Mouse (Mus musculus) retina, embryonic 14.5 days (tissue): Measurements from ENCODE around the gene Ubl5.
"Not testable (repeated sequence)": the region's sequence is repeated elsewhere in the genome, so short reads cannot be mapped to it uniquely, and the experiment has no call there.

Source experiments
- DNase-seq: peaks from one replicate; pipeline ENCODE4 v3.0.0-alpha.2; 2015; ENCODE audit warnings: low spot score

The Ubl5 gene

GRCm38 (mm10) chr9:20642101-20642895 is at the start of gene Ubl5:
Gene Ubl5 (plus strand): TSS chr9:20642878.
- peak; percentile 98 for DNase-seq

GRCm38 (mm10) chr9:20601270-20601669 is 41.4 kb upstream of the Ubl5 start:
- no peak for DNase-seq

- DNase-seq: no peak
Observed at GRCm38 (mm10) chr9:20606269-20606668, 36.4 kb upstream of the Ubl5 start.

- DNase-seq: peak; percentile 96
Observed at GRCm38 (mm10) chr9:20607100-20607974, 35.3 kb upstream of the Ubl5 start.

- DNase-seq: no peak
Observed at GRCm38 (mm10) chr9:20609831-20610464, 32.7 kb upstream of the Ubl5 start.

- DNase-seq: no peak
Observed at GRCm38 (mm10) chr9:20611976-20612375, 30.7 kb upstream of the Ubl5 start.

DNA sequence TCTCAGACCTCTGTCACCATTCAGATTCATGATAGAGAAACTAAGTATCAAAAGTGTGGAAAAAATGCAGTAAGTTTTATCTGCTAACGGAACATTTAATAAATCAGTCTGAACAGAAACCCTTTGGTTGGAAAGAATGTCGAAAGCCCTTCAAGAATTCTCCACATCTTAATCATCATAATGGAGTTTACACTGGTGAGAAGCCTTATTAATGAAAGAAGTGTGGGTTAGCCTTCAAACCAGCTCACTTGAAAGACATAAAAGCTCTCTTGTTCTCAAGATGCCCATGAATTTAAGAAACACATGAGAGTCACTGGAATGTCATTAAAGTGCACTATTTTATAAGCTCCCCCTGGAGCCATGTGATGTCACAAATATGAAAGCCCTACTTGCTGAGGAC is 26.0 kb upstream of the Ubl5 start:
- DNase-seq: no peak

GRCm38 (mm10) chr9:20631332-20631731 is 11.3 kb upstream of the Ubl5 start:
- no peak for DNase-seq

DNA sequence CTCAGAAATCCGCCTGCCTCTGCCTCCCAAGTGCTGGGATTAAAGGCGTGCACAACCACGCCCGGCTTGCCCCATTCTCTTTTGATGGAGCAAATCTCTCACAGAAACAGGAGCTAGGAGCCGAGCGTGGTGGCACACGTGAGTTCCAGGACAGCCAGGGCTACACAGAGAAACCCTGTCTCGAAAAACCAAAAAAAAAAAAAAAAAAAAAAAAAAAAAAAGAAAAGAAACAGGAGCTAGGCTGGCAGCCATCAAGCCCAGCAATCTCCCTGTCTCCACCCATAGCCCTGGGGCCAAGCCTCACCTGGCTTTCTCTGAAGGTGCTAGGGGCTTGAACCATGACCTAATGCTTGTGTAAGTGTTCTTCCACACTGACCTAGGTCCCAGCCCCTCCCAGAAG is 7.0 kb upstream of the Ubl5 start:
- DNase-seq: not testable (repeated sequence)

- no peak for DNase-seq
Observed at GRCm38 (mm10) chr9:20636256-20636655, 6.4 kb upstream of the Ubl5 start.

DNA sequence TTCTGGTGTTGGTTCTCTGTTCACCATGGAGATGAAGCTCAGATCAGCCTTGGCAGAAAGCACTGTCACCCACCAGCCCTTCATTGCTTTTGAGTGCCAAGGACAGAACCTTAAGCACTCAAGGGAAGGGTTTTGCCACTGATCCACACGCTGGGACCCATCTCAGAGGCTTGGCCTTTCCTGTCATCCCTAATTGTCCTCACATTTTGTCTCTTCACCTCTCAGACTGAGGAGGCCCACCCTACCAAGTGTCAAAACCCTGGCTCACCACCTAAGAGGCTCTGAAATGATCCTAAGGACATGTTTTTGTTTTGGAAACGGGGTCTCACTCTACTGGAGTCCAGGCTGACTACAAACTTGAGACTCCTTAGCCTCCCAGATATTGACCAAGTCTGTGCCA is 5.9 kb upstream of the Ubl5 start:
- no peak for DNase-seq

DNA sequence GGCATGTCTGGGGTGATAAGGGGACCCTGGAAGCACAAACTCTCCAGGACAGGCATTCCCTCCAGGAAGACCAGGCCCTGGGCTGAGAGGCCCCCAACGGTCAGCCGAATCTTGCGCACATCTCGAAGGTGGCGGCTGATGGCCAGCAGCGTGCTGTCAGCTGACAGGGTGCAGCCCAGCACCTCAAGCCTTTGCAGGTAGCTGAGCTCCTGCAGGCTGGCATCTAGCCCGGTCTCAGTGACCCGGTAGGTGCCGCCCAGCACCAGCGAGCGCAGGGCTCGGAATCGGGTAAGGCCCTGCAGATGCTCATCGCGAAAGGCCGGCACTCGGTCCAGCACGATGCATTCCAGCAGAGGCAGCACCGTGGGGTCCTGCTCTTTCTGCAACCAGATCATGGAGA is 4.1 kb upstream of the Ubl5 start:
- no peak for DNase-seq

DNA sequence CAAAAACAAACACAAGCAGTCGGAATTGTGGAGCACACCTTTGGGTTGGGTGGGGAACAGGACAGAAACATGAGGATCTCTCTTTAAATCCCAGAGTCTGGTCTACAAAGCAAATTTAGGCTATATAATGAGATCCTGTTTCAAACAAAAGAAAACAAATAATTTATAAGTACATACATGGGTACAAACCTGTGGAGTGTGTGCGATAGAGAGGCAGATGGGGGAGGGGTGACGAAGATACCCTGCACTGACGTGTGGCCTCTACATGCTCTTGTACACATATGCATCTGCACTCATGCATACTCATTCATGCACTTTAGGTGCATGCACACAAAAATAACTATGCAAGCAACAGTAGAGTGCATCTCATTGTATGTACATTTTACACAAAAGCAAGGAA is 3.2 kb upstream of the Ubl5 start:
- DNase-seq: no peak

- DNase-seq: no peak
Observed at GRCm38 (mm10) chr9:20641501-20641900, 1.2 kb upstream of the Ubl5 start.

- peak; percentile 95 for DNase-seq
Observed at GRCm38 (mm10) chr9:20642896-20643466, 303 bp downstream of the Ubl5 start.

DNA sequence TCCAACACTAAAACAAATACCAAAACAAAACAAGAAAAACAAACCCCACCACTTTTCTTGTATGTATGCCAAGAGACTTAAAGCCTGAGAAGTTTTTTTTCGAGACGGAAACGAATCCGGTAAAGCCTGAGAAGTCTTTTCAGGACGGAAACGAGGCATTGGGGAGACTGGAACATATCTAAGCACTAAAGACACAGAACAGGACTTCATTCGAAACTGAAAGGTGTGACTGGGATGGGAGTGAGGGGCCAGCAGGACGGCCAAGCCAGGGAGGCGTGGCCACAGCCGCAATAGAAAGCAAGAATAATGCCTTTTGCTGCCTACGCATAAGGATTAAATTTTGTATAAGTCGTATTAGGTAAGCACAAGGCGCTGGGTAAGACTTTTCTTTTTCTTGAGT is 1.1 kb downstream of the Ubl5 start:
- no peak for DNase-seq

GRCm38 (mm10) chr9:20644360-20645081 is 1.8 kb downstream of the Ubl5 start, which contains the start of gene Fbxl12:
Gene Fbxl12 (minus strand): TSS chr9:20644767.
- DNase-seq: peak; percentile 84

DNA sequence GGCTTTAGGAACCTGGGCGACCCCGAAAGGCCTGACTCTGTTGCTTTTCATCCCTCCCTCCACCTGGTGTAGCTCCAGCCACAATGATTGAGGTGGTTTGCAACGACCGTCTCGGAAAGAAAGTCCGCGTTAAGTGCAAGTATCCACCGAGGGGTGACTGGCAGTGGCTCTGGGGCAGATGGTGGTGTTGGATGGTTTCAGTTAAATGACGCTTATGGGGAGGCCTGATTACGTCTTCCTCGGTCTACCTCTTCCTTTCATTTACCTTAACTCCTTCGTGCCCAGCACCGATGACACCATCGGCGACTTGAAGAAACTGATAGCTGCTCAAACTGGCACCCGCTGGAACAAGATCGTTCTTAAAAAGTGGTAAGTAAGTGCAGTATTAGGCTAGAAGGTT is 2.4 kb downstream of the Ubl5 start:
- no peak for DNase-seq

- DNase-seq: peak; percentile 98
Observed at GRCm38 (mm10) chr9:20651602-20652259, 9.1 kb downstream of the Ubl5 start, which contains the start of gene Pin1. Gene Pin1 (plus strand): TSS chr9:20652095.

DNA sequence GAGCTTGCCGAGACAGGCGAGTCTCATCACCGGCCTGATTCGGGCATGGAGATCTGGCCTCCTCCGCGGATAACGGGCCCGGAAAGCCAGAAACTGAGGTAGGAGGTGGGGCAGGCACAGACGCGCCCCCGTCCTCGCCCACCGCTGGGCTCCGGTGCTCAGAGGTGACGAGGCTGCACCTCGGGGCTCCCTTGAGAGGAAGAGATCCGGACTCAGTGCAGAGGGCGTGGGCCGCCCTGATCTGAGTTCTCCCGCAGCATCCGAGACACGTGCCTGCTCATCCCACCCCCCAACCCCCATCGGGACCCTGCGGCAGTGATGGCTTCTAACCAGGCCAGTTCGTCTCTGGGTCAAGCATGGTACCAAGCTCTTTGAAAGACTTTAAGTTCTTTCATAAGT is 9.6 kb downstream of the Ubl5 start:
- peak; percentile 32 for DNase-seq

DNA sequence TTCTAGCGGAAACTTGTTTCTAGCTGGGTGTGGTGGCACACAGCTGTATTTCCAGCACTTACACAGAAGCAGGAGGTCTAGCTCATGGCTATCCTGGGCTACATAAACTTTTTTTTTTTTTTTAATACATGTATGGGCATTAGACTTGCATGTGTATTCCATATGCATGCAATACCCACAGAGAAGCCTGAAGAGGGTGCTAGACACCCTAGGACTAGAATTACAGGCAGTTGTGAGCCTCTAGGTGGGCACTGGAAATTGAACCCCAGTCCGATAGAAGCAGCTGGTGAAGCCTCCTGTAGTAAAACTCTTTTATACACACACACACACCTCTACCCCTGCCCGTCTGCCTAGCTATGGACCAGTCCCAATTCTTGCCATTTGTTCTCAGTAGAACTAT is 11.2 kb downstream of the Ubl5 start:
- no peak for DNase-seq
